Mouse (Mus musculus) T-helper 1 cell (primary cell): ENCODE results near the gene Rtp4.

ENCODE experiments used
- in situ Hi-C: fragments of 300-600 bp; cut with MboI, MseI; formaldehyde crosslinking; loops from one replicate; pipeline ENCODE4 v1.15.1; 2025; ENCODE audit warnings: high pct_unique_total_duplicates

Rtp4 gene

DNA sequence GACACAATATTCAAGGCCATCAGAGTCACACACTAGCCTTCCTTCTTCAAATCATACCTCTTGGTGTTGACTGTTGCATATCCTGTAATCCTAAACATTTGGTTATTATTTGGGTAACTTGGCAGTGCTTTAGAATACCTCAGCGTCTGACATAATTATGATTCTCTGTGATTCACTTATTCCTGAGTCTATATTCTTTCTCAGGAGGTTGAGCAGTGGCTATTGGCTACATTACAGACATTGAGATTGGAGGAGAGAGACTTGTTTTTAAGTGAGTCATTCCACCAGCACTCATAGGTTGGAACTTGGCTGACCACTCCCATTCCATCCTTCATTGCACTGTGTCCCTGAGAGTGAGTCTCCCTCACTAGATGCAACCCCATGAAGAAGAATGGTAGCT, 6.7 kb upstream of the Rtp4 start:
- in situ Hi-C loops: no loop called here

DNA sequence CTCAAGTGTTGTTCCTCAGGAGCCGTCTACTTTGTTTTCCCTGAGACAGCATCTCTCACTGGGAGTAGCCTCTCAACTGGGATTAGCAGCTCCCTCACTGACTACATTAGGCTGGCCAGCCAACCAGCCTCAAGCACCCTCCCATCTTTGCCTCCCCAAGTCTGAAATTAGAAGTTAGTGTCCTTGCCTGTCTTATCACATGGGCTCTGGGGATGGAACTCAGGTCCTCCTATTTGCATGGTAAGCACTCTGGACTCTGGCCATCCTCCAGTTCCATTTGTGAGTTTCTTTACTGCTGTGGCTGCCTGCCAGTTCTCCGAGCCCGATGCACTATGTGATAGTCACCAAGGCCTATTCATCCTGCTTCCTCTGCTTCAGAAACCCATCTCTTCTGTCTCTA, 4.3 kb upstream of the Rtp4 start:
- in situ Hi-C loops: no loop called here

DNA sequence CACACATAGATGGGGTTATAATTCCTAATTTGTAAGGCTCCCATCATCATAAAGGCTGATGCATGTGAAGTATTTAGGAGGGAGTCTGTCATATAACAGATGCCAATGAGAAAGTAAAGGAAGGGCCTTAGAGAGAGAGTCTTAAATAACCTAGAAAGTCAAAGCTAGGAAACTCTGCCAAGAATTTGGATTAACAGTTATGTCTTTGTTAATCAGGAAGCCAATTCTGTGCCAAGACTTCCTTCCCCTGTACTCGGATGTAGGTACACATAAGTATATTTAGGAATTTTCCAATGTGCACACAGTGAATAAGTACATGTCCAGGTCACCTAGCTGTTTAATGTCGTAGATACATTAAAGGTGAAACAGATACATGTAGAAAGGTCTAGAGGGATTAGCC, 3.5 kb upstream of the Rtp4 start:
- in situ Hi-C loops: no loop called here

DNA sequence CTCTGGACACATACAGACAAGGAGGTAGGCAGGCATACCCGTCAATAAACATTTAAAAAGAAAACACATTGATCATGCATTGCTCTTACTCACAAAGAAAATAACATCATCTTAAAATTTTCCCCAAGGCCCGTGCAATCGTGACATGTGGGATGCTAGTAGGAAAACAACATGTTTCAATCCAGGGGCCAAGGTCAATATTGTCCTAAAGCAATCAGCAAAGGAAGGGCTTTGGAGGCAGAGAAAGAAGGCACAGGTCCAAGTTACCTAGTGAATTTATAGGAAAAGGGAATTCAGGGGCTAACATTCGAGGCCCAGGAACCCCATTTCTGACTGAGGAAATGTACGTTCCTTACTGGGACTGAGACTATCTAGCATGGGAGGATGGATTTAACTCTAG, 2.9 kb upstream of the Rtp4 start:
- in situ Hi-C loops: no loop called here

- in situ Hi-C loops: no loop called here
Observed at GRCm38 (mm10) chr16:23517754-23518566, 2.1 kb upstream of the Rtp4 start.

GRCm38 (mm10) chr16:23518567-23519369, 1.3 kb upstream of the Rtp4 start:
- in situ Hi-C loops: no loop called here

GRCm38 (mm10) chr16:23519771-23520170, 320 bp upstream of the Rtp4 start:
- in situ Hi-C loops: no loop called here

DNA sequence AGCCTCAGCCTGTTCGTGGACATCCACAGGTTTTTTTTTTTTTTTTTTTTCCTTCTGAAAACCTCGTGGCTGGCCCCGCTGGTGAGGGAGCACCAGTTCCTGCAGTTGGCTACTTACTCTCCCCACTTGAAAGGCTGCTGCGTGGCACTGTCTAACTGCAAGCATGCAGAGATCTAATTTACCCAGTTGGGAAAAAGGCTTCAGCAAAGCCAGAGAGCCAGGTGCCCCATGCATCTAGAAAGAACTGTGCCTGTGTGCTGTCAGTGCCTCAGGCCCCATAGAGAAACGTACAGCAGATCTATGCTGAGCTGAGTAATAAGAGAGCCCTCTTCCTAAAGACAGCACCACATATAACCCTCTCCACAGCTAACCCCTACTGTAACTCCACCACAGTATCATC, 1.0 kb downstream of the Rtp4 start:
- in situ Hi-C loops: no loop called here

DNA sequence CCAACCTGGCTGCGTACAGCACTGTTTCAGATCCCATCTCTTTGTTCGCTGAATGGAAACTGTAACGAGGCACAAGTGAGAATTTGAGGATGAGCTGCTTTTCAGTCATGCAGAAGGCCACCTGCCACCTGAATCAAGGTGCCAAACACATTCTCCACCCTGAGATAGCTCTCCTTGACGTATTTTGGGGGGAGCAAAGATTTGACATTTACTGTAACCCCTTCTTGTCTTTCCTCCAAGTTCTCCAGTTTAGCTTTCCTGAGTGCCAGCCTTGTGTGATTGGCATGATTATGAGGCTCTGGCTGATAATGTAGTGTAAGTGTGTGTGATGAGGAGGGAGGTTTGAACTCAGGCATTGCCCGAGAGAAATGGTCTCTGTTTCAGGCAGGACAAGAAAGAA, 2.0 kb downstream of the Rtp4 start:
- in situ Hi-C loops: no loop called here

DNA sequence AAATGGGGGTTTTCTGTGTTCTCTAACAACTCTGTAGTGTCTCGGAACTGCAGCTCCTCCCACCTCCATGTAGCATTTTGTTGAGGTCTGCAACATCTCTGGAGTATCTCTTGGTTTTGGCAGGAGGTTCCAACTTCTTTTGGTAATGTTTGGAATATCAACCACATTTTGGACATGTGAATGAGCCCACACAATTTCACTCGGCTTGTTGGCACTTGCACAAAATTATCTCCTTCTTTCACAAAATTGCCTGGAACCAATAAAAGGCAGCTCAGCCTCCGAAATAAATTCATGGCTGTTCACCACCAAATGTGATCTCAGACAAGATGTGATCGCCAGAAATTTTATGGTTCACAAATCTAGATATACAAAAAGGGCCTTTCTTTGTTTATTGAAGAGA, 9.1 kb downstream of the Rtp4 start:
- in situ Hi-C loops: no loop called here

- in situ Hi-C loops: no loop called here
Observed at GRCm38 (mm10) chr16:23533707-23534106, 13.6 kb downstream of the Rtp4 start.

DNA sequence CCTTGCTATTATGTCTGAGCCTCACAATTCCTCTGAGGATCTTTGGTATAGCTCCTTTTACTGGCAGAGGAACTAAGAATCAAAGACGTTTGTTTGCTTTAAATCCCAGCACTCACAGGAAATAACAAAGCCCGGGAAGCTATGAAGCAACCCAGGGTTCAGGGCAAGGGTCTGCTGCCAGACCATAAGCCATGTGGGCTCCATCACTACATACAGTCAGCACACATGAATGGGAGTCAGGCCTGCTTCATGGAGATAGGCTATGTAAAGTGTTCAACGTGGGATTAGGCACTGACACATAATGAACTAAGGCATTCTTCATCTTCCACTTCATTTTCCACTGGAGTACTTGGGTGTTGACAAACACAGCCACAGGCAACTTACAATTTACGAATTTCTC, 21.0 kb downstream of the Rtp4 start:
- in situ Hi-C loops: no loop called here

DNA sequence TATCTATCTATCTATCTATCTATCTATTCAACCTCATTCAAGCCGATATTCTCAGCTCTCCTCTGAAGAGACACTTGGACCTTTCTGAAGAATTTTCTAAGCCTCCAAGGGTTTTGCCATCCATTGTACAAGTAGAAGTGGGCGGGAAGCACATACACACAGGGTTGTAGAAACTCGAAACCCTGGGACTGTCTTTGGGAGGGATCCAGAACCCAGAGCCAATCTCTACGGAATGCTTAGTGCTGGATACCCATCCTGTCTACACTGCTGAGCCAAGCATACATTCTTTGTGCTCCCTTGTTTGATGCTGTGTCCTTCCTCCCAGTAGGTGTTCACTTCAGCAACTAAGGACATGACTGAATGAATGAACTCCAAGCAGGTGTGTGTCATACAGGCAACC, 22.8 kb downstream of the Rtp4 start:
- in situ Hi-C loops: no loop called here

GRCm38 (mm10) chr16:23544361-23544760, 24.3 kb downstream of the Rtp4 start:
- in situ Hi-C loops: no loop called here

GRCm38 (mm10) chr16:23547783-23548182, 27.7 kb downstream of the Rtp4 start:
- in situ Hi-C loops: loop anchor here (5.0 kb wide), 1 partner anchor 350 kb away; no protein-coding TSS in a partner anchor

DNA sequence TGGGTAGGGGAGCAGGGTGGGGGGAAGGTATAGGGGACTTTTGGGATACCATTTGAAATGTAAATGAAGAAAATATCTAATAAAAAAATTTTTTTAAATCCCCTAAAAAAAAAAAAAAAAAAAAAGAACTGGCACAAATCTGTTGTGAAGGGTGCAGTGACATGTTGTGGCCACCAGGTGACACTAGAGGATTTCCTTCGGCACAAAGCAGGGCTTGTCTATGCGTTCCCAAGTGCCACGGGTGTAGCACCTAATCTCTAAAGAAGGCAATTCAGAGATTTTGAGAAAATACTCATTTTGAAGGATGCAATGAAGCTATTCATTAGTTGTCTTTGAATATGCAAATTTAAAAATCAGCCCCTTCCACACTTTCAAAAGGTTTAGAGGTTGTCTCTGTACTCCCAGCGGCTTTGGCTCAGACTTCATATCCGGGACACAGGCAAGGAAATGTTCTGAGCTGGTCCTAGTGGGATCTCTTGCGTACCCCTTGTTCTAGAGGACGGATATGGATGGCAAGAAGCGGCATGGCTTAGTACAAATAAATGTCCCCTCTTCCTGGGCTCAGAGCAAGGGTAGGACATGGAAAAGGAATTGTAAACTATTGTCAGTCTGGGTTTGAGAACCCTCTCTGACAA, 30.4 kb downstream of the Rtp4 start:
- in situ Hi-C loops: no loop called here

GRCm38 (mm10) chr16:23550981-23551582, 31.0 kb downstream of the Rtp4 start:
- in situ Hi-C loops: no loop called here

GRCm38 (mm10) chr16:23554673-23555072, 34.6 kb downstream of the Rtp4 start:
- in situ Hi-C loops: no loop called here

GRCm38 (mm10) chr16:23557195-23557594, 37.1 kb downstream of the Rtp4 start:
- in situ Hi-C loops: no loop called here

DNA sequence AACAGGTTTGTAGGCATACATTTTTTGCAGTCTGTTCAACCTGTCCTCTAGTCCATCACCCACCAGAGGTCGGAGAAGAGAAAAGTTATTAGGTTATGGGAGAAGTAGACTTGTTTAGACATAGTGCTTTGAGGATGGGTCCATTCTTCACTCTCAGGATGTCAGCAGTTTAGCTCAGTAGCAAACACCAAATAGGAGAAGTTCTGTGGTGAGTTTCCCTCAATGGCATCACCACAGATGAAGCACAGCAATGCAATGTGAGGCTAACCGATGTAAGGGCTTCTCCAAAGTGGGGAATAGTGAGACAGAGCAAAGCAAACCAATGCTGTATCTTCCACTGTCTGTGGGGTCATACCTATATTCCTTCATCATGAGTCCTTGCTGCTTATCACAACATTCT, 37.6 kb downstream of the Rtp4 start:
- in situ Hi-C loops: no loop called here

DNA sequence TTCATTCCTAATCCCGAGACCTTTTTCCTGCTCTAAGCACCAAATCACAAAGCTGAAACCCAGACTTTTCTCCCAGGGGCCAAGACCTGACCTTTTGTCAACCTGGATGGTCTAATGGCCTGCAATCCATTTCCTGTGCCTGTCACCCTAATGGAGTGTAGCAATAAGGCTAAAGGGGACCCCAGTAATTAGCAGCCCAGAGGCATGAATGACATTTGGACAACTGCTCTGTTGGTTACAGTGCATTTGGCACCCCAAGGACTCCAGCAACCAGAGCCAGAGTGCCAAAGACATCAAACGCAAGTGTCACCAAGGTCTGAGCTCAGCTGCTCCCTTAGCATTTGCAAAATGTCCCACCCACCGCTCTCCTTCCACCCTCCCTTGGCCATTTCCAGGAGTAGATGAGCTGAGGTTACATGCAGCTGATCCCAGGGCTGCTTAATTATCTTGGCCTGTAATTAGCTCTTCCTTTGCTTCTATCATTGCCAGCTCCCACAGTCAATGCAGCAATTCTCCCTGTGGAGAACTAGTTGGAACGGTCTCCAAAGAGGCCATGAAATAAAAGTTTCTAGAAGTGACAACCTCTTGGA, 48.4 kb downstream of the Rtp4 start:
- in situ Hi-C loops: no loop called here

DNA sequence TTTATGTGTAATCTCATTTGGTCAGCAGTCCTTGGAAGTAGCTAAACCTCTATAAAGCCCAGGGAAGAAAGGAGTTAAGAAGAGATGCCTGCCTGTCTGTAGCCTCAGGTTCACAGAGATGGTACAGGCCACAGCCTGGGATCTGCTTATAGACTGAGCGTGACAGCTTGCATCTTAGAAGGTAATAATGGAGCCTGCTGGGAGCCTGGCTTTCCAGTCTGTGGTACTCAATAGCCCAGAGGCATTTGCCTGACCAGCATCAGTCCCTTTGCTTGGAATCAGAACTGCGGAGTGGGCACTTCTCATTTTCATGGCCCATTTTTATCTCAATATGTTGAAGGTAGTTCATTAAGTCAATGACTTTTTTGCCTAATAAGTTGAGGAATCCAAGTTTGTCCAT, 54.5 kb downstream of the Rtp4 start:
- in situ Hi-C loops: no loop called here
